Mouse (Mus musculus) ovary, postnatal 36 days (tissue): ENCODE results near the gene Dock4.

Experiments
- DNase-seq: peaks from one replicate; pipeline ENCODE4 v3.0.0; 2022; ENCODE audit warnings: low spot score, mixed read lengths

The Dock4 gene

DNA sequence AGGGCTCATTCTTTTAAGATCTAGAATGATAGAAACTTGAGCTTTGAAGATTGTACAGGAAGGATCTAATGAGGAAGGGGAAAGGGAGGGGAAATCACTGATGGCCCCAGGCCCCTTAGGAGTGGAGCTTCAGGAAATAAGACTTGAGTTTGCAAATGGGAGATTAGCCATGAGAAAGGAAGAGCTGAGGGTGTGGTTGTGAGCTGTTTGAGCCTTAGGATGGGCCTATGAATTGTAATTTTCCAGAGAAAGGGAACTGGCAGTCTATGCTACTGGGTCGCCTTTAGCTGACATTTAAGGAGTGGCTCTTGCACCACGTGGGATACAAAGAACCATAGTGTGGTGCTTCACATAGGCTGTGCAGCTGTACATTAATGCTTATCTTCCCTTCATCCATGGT is 208.6 kb downstream of the Dock4 start:
- DNase-seq, result no peak

DNA sequence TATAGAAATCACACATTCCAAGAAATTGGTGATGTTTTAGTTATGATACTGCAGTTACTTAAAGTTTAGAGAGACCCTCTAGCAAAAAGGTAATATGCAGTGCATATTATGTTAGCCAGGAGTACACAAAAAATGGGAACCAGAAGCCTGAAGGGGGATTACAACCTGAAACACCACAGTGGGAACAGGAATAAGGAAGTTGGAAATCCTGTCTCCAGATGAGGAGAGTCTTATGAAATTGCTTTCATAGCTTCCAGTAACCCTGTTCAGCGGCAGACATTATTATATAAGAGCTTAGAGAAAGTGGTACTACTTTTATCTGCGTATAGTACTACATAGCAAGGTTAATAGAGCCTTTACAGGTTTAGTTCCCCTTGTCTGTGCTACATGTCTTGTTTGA is 210.1 kb downstream of the Dock4 start:
- DNase-seq, result no peak

DNA sequence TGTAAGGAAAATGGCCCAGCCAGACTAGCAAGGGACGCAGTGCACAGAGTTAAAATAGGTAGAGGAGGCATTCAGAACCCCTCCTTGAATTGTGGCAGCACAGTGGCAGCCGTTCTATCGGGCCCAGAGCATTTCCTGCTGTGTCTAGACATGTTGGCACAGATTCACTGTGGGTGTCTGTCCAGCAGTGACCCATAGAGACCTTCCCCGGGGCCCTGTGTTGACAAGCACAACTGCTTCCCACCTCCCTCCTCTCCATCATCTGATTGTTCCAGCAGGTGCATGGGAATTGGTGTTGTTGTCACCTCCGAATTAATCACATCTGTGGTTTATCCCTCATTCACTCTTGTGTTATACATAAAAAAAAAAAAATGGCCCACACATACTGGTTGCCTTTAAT is 210.7 kb downstream of the Dock4 start:
- DNase-seq, result no peak

DNA sequence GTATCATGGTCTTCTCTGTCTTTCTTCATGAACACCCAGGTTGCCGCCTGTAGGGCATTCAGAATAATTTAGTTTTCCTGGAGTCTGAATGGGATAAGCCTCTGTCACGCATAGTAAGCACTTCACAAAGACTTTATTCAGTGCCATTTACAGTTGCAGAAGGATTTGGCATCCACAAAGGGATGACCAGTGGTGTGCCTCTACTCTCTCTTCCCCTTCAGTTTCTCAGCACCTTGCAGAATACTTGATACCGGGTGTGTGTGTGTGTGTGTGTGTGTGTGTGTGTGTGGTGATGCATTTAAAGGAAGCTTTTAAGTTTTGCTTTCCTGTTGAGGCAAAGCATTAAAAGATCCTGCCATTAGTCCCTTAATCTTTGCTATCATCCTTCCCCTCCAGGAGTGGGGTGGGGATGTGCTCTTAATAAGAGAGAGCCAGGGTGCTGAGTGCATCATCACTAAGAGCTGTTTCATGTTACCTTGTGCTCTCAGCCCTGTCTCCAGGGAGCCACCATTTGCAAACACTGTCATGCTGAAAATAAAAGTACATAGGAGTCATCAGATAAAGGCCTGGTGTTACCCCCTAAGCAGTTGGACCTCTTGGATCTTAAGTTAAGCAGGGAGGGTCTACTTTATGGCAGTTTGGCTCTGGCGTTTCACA is 211.6 kb downstream of the Dock4 start:
- DNase-seq, result no peak

DNA sequence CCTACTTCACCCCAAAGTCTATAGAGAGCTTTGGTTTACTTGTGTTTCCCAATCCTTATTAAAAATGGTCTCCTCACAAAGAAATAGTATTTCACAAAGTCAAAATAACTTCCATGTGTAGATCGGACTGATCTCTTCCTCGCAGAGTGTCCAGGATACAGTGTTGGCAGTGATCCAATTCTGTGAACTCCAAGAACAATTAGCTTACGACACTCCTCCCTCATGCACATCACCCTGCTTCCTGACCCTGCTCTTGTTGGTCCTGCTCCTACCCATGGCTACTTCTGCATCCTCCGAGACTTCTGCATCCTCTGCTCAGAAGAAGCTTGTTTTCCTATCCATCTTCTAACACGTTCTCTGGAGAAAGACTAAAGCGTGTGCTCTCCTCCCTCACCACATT is 213.9 kb downstream of the Dock4 start:
- no peak for DNase-seq

DNA sequence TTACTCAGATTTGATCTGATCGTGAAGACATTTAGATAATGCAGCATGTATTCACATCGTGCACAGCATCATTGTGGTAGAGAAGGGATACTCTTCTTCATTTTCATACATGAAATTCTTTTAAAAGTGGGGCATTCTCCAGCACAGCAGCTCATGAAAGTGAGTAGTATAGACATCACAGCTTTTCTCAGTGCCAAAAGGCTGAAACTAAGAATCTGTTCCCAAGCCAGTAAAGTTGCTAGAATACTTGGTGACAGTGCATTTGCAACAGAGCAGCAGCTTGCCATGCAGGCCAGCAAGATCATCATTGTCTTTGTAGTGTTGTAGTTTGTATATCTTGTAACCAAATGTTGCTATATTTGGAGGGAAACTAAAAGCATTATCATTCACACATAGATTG is 223.7 kb downstream of the Dock4 start:
- no peak for DNase-seq

DNA sequence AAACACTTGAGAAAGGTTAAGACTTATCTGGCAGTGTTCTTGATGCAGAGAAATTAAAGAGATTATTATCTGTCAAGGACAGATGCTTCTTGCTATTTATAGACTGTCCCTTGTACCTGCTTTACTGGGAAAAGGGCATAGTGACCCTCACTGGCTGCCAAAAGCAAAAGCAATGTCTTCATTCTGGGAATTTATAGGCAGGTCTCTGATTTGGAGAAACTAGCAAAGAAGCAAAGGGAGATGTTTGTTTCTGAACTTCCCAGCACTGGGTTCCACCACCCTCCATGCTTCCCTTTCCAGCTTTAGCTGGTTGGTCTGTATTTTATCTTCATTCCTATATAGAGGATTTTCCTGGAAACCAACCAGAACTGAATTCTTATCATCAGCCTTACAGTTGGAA is 225.0 kb downstream of the Dock4 start:
- DNase-seq, result no peak

DNA sequence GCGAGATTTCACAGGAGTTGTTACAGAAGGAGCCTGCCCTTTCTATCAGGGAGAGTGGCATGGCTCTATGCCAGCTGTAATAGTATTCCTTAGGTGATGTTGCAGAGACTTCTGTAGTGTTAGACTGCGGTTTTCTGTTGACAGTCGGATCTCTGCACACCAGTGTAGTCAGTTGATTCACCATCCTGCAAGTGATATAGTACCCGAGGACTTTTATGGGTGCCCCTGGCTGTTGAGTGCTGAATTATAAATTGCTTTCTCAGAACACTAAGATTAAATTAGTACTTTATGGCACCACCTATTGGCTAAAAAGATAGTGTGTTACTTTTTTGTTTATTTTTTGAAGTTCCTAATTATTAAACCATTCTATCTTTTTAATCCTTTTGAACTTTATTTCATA is 234.0 kb downstream of the Dock4 start:
- DNase-seq, result no peak

DNA sequence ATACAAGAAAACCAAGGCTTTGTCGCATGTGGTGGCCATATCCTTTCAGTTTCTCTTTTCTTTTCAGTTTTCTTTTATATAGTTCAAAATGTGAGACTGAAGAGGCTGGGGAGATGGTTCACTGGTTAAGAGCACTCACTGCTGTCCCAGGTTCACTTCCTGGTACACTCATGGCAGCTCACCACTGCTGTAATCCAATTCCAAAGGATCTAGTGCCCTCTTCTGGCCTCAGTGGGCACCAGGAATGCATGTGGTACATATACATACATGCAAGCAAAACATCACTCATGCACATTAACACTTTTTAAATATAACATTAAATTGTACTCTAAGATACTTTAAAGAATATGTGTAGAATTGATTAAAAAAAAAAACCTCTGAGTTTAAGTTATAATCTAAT is 234.8 kb downstream of the Dock4 start:
- peak; percentile 10 for DNase-seq

DNA sequence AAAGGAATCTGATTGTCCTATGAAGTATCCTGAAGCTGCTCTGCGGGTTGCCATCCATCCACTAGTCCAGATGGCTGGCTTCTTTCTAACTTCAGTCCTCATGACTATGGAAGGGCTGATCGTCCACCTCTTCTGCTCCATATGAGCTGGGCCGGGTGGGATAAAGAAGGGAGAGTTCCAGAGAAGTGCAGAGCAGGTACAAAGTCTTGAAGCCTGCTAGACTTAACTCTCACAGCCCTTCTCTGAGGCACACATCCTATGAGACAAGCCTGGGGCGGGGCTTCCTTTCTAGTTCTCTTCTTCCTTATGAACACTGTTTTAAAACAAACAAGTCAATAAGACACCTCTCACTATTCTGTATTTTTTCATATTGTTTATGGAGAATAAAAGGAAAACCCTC is 245.7 kb downstream of the Dock4 start:
- no peak for DNase-seq

DNA sequence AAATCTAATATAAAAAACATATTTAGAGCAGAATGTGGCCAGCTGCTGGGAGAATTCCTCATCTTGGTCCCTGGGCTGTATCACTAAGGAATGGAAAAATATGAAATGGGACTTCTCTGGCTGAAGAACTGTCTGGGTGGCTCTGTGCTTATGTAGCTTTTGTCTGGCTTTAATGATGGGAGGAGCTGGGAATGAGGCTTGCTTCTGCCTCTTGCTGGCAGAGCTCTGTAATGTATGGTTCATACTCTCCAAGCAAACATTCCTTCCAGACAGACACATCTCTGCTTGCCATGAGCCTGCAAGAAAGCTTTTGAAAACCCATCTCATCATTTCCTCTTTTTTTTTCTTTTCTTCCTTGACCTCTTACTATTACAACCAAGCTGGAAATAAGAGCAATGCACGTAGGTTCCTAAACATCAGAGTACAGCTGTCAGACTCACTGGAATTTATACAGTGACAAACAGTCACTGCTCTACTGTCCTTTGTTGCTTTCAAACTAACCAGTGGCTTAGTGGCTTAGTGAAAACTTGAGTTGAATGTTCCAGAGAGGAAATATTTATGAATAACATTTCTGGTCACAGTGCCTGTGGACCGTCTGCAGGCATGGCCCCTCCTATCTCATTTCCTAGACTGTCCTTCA is 248.4 kb downstream of the Dock4 start:
- no peak for DNase-seq

DNA sequence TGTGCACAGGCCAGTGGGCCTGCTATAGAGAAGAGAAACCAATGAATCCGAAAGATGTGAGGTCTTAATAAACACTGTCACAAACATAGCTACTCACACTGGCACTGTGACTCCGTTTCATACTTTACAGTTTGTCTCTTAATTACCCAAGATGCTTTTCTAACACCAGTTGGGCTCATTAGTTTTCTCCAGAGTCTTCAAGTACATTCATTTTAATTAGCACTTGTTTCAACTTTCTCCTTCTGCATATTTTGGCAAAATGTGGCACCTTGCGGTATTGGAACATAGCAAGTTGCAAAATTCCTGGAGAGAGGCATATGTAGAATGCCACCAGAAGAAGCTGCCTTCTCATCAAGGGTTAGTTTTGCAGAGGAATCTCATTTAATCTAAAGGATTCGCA is 252.6 kb downstream of the Dock4 start:
- no peak for DNase-seq

DNA sequence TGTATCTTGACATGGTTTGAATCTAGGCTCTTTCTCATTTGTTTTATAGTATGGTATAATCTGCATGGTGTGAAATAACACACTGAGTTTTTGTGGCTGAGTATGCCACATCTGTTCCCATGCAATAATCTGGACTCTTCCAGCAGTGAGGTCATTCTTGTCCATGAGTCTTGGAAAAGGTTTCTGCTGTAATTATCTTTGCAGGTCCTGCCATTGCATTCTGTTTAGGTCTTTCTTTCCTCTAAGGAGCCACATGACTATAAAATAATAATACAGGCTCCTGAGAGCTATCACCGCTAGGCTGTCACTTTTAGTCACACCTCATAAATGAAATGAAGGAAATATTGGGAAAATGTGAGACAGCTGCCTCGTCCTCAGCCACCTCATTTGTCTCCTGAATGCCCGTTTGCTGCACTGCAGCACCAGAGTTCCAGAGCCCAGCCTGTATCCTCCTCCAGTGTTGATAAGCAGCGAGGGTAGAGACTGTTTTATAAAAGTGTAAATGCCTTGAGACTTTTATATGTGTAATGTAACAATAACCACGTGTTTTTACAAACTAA is 256.6 kb downstream of the Dock4 start:
- DNase-seq, result no peak

DNA sequence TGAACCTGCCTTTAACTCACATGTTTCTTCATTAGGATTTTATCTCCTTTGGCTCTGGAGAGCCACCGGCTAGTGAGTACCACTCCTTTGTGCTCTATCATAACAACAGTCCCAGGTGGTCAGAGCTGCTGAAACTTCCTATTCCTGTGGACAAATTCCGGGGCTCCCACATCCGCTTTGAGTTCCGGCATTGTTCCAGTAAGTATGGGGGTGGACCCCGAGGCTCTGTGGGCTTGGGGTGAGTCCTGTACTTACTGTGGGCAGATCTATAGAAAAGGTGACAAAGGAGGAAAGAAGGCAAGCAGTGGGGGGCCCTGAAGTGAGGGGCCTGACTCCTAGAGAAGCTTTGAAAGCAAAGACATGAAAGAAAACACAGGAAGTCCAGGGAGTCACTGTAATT is 258.5 kb downstream of the Dock4 start:
- no peak for DNase-seq

DNA sequence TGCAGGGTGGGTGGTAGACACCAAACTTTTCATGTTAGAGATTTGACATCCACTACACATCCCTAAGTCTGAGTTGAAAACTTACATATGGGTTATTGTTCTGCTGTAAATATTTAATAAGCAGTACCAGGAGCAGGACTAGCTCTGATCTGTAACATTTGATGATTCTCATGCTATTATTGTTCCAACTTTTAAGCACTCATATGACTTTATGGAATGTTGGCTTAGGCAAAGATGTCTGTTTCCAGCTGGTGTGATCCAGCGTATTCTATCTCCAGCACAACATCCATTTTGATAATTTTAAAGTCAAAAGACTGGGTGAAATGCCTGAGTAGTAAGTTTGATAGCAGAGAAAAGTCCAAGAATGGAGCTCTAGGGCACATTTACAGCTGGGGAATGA is 261.4 kb downstream of the Dock4 start:
- DNase-seq, result no peak

DNA sequence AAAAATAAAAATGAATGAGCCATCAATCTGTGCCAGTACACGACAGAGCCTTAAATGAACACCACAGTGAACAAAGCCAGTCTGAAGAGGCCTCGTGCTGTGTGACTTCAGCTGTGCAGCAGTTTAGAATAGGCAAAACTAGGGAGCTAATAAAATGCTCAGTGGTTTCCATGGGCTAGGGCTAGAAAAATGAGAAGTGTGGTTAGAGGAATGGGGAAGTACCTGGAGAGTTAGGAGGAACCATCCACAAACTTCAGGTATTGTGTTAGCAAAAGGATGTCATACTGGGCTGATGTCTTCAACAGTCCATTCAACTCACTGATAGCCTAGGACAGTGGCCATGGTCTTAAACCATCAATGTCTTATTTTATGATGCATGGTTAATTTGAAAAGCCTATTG is 263.3 kb downstream of the Dock4 start:
- DNase-seq, result no peak

DNA sequence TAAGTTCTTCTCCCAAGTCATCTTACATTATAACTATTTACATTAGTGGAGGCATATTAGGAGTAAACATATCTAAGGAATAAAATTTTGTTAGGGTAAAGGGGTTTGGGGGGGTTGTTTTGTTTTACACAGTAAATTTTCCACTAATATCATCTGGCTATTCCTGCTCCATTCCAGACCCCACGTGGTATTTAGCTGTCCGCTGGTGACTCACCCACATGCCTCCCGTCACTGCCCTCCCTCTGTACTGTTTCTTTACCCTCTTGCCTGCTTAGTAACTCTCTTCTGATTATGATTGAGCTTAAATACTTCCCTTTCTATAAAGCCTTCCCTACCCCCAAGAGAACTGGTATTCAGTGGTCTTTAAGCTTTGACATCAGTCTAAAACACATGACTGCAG is 266.5 kb downstream of the Dock4 start:
- no peak for DNase-seq

DNA sequence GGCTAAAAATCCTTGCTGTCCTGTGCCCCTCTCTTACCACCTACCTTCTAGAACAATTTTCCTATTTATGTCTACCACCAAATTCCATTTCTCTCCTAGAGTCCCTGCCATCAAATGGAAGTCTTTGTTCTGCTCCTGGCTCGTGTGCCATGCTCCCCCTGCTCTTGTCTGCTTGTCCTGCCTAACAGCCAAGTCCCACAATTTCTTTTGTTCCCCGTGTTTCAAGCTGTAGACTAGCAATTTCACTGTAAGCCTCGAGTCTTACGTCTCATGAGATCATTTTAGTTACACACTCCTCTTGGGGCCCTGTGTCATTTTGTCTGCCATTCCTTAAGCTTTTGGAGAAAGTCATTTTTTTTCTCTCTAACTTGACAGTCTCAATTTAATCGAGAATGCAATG is 268.5 kb downstream of the Dock4 start:
- no peak for DNase-seq

DNA sequence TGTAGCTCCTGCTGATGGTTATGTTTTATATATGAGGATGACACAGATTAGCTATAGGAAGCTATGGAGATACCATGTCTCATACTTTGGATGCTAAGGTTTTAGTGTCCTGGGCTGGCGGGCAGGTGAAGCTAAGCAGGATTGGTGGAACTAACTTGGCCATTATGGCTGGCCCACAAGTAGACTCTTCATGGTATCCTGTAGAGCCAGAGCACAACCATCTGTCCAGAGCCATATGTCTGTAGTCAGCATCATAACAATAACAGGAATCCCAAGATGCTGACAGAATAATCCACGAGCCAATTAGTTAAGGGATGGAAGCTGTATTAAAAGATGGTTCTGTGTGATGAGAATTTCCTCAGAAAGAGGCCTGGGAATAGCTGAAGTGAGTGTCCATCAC is 269.4 kb downstream of the Dock4 start:
- no peak for DNase-seq

DNA sequence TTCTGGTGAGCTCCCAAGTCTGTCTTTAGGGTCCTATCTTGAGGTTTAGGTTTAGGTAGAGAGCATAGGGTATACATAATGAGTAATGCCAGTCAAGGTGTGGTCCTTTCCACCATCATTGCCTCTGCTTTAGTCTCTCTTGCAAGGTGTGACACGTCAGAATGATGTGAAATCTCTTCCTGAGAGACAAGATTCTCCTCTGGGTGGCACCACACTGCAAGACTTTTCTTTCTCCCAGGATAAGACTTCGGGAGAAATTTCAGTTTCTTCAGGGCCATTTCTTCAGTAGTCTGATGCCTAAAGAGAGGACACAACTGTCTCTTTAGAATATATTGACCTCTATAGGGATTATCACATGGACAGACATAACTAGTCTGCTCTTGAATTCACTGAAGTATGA is 282.6 kb downstream of the Dock4 start:
- DNase-seq, result no peak

DNA sequence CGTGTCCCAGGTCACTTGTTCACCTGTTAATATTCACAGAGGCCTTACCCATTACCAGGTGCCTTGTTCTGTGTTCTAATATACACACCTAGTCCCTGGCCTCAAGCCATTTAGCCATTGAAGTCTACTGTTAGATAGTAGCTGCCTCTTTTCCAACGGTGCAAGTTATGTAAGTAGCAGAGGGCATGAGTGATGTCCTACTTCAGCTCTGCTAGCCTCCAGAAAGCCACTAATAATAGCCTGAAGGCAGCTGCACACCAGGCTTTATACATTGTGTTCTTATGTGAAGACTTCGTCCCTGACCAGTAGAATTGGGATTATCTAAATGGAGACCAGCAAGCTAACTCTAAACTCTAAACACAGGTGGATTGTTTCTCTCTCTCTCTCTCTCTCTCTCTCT is 285.0 kb downstream of the Dock4 start:
- no peak for DNase-seq

DNA sequence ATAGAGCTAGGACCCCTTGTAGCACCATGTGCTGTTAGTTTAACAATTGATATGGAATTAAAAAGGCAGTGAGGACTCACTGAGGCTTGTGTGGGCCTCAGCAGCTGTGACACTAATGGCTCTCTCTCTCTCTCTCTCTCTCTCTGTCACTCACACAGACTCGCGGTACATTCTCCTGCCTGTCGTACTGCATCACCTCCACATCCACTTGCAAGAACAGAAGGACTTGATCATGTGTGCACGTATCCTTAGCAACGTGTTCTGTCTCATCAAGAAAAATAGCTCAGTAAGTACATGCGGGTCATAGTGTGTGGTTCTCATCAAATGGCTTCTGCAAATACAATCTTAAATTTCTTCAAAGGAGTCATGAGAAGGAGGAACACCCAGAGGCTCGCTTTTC is 299.7 kb downstream of the Dock4 start:
- DNase-seq, result no peak

DNA sequence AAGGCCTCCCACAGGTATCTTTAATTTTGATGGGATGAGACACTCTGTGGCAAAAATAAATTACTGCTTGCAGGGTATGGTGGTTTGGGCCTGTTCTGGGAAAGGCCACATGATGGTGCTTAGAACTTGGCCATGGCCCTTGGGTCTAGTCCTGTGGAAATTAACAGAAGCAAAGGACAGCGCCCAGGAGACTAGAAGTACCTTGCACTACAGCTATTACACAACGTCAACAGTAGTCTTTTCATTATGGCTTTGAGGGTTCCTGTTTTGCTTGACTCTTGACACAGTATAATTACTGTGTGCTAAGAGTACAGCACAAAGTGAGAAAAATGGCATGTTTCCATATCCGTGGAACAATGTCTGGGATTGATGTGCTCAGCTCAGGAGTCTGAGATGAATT is 300.3 kb downstream of the Dock4 start:
- no peak for DNase-seq

DNA sequence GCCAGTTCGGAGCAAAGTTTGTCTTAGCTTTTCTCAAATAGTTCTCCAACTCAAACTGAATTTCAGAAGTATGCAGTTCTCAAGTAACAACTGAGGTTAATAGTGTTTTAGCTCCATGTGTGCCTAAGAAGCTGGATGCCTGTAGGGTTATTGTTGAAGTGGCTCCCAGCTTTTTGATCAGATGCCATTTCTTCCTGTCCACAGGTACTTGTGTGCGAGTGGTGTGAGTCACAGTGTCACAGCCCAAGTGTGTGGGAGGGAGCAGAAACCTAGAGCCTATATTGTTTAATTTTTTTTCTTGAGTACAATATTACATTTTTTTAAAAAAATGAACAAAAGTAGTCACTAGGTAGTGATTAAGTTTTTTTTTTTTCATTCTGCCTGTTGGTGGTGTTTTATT is 313.5 kb downstream of the Dock4 start:
- no peak for DNase-seq
